Mouse (Mus musculus): Measurements from ENCODE around the gene Sgpp2.

The Sgpp2 gene

GRCm38 (mm10) chr1:78310021-78310752 lies at the start of gene Sgpp2:
TSS of gene Sgpp2 (plus strand) at chr1:78310345.
- peak; percentile 37 to 65 for DNase-seq

GRCm38 (mm10) chr1:78267519-78267918 lies 42.6 kb upstream of the Sgpp2 start:
- DNase-seq: no peak

- no peak for DNase-seq
These were observed 37.2 kb upstream of the Sgpp2 start for GRCm38 (mm10) chr1:78272915-78273314.

- DNase-seq: peak in 1 of 2 experiments; percentile 37
These were observed 31.0 kb upstream of the Sgpp2 start for GRCm38 (mm10) chr1:78279128-78279527.

- peak; percentile 50 to 64 for DNase-seq
These were observed 17.7 kb upstream of the Sgpp2 start for GRCm38 (mm10) chr1:78292397-78292796.

GRCm38 (mm10) chr1:78299670-78300225 lies 10.4 kb upstream of the Sgpp2 start:
- no peak for DNase-seq

GRCm38 (mm10) chr1:78308688-78309087 lies 1.5 kb upstream of the Sgpp2 start:
- DNase-seq: no peak

GRCm38 (mm10) chr1:78309280-78309679 lies 865 bp upstream of the Sgpp2 start:
- DNase-seq: no peak

GRCm38 (mm10) chr1:78310861-78311341 lies 756 bp downstream of the Sgpp2 start:
- DNase-seq: peak; percentile 12 to 38

- no peak for DNase-seq
These were observed 1.3 kb downstream of the Sgpp2 start for GRCm38 (mm10) chr1:78311482-78311881.

GRCm38 (mm10) chr1:78312917-78313316 lies 2.8 kb downstream of the Sgpp2 start:
- no peak for DNase-seq

GRCm38 (mm10) chr1:78313961-78314360 lies 3.8 kb downstream of the Sgpp2 start:
- DNase-seq: no peak

- DNase-seq: no peak
These were observed 8.1 kb downstream of the Sgpp2 start for GRCm38 (mm10) chr1:78318089-78318760.

GRCm38 (mm10) chr1:78320291-78320690 lies 10.1 kb downstream of the Sgpp2 start:
- no peak for DNase-seq

- no peak for DNase-seq
These were observed 12.1 kb downstream of the Sgpp2 start for GRCm38 (mm10) chr1:78322098-78322778.

- no peak for DNase-seq
These were observed 12.7 kb downstream of the Sgpp2 start for GRCm38 (mm10) chr1:78322844-78323243.

GRCm38 (mm10) chr1:78324044-78324443 lies 13.9 kb downstream of the Sgpp2 start:
- no peak for DNase-seq

- no peak for DNase-seq
These were observed 15.7 kb downstream of the Sgpp2 start for GRCm38 (mm10) chr1:78325851-78326250.

GRCm38 (mm10) chr1:78328646-78329045 lies 18.5 kb downstream of the Sgpp2 start:
- no peak for DNase-seq

- no peak for DNase-seq
These were observed 19.7 kb downstream of the Sgpp2 start for GRCm38 (mm10) chr1:78329861-78330260.

GRCm38 (mm10) chr1:78330620-78331158 lies 20.5 kb downstream of the Sgpp2 start:
- no peak for DNase-seq

- no peak for DNase-seq
These were observed 27.6 kb downstream of the Sgpp2 start for GRCm38 (mm10) chr1:78337726-78338125.

- DNase-seq: peak; percentile 62 to 85
These were observed 28.1 kb downstream of the Sgpp2 start for GRCm38 (mm10) chr1:78338212-78338611.

All from lung, postnatal 4 days (tissue).